Mouse (Mus musculus): ENCODE measurements at regions not wholly inside any gene's neighbourhood (a gene's known extent, or its start where the extent isn't known, plus 50 kb on each side); places are given as distances from the start of the nearest gene placed in this dataset.

DNA sequence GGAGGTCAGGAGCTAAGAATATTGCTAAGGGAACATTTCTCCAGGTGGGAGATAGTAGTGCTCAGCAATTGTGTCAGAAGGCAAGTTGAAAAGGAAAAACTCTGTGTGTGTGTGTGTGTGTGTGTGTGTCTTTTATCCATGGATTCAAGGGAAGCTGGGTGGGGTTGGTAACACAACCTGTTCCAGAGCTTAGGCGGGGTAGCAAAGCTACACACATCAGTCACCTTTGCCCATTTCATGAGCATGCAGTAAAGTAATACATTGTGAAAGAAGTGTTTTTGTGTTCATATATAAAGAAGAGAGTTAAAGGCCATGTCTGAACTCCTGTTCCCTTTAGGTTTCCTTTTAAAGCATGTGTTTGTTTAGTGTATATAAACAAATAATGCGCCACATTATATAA is 128.2 kb downstream of the Ddx11 start:
- TF ChIP-seq CTCF (IDR thresholded peaks at IDR 0.05), result no peak
- POLR2A ChIA-PET, result no interaction called here
- no peak for DNase-seq (ENCODE audit: low read depth, low spot score)
- H3K27me3 ChIP-seq, result peaks cover 8% of the 10 kb centered on the region
- in situ Hi-C loops (cut with MboI; ENCODE audit: low pct_unique_long_range_greater_than_20kb), result no loop called here
- CTCF ChIA-PET, result no interaction called here
- ATAC-seq, result no peak

DNA sequence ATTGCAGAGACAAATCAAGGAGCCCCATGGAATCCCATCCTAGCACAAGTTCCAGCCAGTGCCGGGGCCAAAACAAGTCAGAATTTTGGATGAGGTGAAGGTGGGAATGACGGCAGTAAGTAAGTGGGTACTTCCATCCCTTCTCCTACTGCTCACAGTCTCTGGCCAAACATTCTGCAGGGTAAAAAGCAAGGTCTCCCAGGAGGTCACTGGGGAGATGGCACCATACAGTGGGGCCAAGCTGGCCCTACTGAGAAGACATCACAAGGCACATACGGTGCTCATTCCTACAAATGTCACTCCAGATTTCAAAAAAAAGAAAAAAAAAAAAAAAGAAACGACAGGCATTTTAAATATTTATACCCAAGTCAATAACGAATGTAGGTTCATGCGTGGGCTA is 129.6 kb downstream of the Ddx11 start:
- in situ Hi-C loops (cut with MboI; ENCODE audit: low pct_unique_long_range_greater_than_20kb), result no loop called here
- POLR2A ChIA-PET, result interaction anchor here (0.6 kb wide), 1 partner anchor 1926 kb away, joined by 3 read pairs; no protein-coding TSS in a partner anchor
- CTCF ChIA-PET, result no interaction called here
- no peak for DNase-seq (ENCODE audit: low read depth, low spot score)
- no peak for ATAC-seq
- no peak for TF ChIP-seq CTCF (IDR thresholded peaks at IDR 0.05)
- H3K27me3 ChIP-seq, result peaks cover 3% of the 10 kb centered on the region

DNA sequence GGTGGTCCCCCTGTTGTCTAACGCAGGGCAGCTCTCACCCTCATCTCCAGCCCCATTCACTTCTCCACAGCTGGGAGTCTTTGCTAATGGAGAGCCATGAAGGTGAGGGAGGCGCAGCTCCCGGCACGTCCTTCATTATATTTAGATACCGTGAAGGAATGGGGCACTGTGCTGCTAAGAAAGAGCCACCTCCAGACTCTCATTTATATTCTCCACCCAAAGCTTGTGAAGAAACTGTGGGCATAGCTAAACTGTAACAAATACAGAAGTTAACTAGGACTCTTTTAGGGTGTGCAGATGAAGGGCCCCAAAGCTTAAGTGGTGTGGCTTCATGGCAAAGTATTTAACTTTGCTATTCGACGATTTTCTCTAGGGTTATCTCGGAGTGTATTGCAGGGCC is 136.4 kb downstream of the Ddx11 start:
- no peak for TF ChIP-seq CTCF (IDR thresholded peaks at IDR 0.05)
- DNase-seq (ENCODE audit: low read depth, low spot score) (no peak), ATAC-seq (no peak)
- CTCF ChIA-PET, result interaction anchor here (1.5 kb wide), 1 partner anchor 12 kb away, joined by 3 read pairs; no protein-coding TSS in a partner anchor
- in situ Hi-C loops (cut with MboI; ENCODE audit: low pct_unique_long_range_greater_than_20kb), result no loop called here
- no peaks in the 10 kb centered on the region for H3K27me3 ChIP-seq
- POLR2A ChIA-PET, result no interaction called here

DNA sequence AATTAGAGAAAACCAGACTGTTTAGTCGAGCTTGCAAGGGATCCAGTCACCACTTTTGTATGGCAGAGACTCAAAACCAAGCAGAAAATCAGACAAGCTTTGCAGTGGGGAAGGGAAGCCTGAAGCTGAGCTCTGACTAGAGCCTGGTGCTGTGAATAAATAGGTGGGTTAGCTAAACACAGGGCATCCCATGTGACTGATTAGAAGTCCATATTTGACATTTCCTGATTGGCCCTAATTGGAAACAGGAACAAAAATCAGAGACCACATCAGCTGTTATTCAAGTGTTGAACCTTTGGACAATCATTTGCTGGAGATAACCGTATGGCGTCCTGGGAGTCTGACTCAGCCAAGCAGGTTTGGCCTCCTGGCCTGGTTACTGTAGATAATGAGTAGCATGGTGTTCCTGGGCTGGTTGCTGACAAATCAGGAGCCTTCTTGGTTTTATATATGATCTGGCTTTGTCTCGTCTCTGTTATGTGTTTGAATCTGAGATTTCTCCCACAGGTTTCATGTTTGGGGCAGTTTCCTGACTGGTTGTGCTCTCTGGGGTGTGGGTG is 139.4 kb downstream of the Ddx11 start:
- no peak for TF ChIP-seq CTCF (IDR thresholded peaks at IDR 0.05)
- in situ Hi-C loops (cut with MboI; ENCODE audit: low pct_unique_long_range_greater_than_20kb), result no loop called here
- POLR2A ChIA-PET, result interaction anchor here (0.9 kb wide), 1 partner anchor 8 kb away, joined by 3 read pairs; no protein-coding TSS in a partner anchor
- CTCF ChIA-PET, result no interaction called here
- H3K27me3 ChIP-seq, result peaks cover 2% of the 10 kb centered on the region
- no peak for ATAC-seq
- DNase-seq (ENCODE audit: low read depth, low spot score), result no peak

DNA sequence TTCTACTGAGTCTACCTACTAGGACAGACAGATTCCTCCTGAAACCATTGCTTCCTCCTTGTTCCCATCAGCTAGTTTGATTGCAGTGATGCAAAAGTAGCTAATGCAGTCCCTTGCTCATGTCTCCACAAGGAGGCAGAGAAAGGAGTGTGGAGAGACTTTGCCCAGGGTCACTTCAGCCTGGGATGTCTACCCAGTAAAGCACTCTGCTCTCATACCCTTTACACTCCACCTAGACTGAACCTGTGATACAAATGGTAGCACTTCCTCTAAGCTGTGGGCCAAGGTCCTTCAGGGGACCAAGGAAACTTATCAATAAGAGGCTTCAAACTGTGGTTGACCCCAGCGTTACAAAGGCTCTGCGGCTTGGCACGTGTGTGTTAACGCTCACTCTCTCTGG is 140.1 kb downstream of the Ddx11 start:
- H3K27me3 ChIP-seq, result peaks cover 2% of the 10 kb centered on the region
- POLR2A ChIA-PET, result no interaction called here
- no peak for TF ChIP-seq CTCF (IDR thresholded peaks at IDR 0.05)
- in situ Hi-C loops (cut with MboI; ENCODE audit: low pct_unique_long_range_greater_than_20kb), result no loop called here
- CTCF ChIA-PET, result no interaction called here
- ATAC-seq (no peak), DNase-seq (ENCODE audit: low read depth, low spot score) (no peak)

DNA sequence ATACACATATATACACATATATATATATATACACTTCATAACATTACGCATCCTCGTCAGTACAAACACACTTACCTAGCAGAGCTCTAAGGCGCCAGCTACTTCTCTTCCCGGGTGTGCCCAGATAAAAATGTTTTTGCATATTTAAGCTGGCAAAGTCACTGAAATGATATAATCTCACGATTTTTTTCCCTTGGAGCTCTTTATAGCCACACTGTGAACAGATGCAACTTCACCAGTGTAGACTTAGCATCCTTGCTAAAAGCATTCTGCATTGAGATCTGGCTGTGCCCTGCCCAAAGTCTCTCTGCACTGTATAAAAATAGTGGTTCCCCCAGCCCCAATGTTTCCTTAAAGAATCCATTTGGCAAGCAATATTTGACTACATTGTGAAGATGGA is 143.5 kb downstream of the Ddx11 start:
- DNase-seq (ENCODE audit: low read depth, low spot score) (no peak), ATAC-seq (no peak)
- ChIA-PET CTCF (no interaction called here), POLR2A (no interaction called here)
- H3K27me3 ChIP-seq, result peaks cover 2% of the 10 kb centered on the region
- no peak for TF ChIP-seq CTCF (IDR thresholded peaks at IDR 0.05)
- in situ Hi-C loops (cut with MboI; ENCODE audit: low pct_unique_long_range_greater_than_20kb), result no loop called here

DNA sequence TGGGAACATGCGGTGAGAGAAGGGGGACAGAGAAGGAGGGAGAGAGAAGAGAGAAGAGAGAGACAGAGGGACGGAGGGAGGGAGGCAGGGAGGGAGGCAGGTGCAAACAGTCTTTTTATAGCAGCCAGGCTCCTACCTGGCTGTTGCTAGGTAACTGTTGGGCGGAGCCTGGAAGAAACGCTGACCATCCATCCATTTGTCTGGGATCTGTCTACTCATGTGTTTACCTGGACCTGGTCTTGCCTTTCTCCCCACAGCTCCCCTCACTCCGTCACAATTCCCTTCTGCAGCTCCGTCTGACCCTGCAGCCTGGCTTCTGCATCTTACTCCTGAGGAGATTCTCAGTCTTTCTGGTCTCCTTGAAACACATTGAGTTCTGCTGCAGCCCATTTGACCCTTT is 144.5 kb downstream of the Ddx11 start:
- in situ Hi-C loops (cut with MboI; ENCODE audit: low pct_unique_long_range_greater_than_20kb), result no loop called here
- ChIA-PET CTCF (no interaction called here), POLR2A (no interaction called here)
- TF ChIP-seq CTCF (IDR thresholded peaks at IDR 0.05), result no peak
- DNase-seq (ENCODE audit: low read depth, low spot score) (no peak), ATAC-seq (no peak)
- H3K27me3 ChIP-seq, result peaks cover 2% of the 10 kb centered on the region

DNA sequence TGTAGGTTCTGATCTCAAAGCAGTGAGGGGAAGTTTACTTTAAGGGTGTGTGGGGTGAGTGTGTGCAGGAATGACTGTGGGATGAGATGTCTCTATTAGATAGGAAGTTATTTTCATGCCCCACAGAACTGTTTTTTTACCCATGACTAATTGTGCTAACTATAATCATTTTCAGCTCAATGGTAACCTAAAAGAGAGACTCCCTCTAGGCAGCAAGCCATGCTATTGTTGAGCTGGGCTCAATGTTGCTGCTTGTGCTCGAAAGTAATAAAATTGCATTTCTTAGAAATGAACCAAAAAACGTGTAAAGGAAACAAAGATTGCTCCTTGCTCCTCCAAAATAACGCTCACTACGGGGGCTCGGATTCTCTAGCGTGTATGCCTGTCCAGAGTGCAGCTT is 146.2 kb downstream of the Ddx11 start:
- ChIA-PET POLR2A (interaction anchor here (1.1 kb wide), 1 partner anchor 9 kb away, joined by 4 read pairs; no protein-coding TSS in a partner anchor), CTCF (no interaction called here)
- TF ChIP-seq CTCF (IDR thresholded peaks at IDR 0.05), result no peak
- ATAC-seq, result no peak
- in situ Hi-C loops (cut with MboI; ENCODE audit: low pct_unique_long_range_greater_than_20kb), result no loop called here
- H3K27me3 ChIP-seq, result peaks cover 2% of the 10 kb centered on the region
- no peak for DNase-seq (ENCODE audit: low read depth, low spot score)

DNA sequence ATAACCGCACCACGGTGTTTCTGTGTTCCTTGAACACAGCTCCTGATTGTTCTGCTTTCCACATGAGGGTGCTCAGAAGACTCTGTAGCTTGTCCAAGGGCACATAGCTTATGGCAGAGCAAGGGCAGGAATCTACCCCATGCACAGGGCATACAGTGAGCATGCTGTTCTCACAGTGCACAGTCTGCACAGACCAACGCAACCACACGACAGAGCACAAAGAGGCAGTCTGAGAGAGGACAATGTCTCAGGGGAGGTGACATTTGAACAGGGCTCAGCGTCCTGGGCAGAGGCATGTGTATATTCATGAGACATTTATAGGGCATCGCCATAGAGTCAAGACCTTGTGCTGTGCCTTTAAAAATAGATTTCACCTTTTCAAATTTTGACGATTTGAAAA is 148.6 kb downstream of the Ddx11 start:
- H3K27me3 ChIP-seq, result peaks cover under 1% of the 10 kb centered on the region
- POLR2A ChIA-PET, result no interaction called here
- CTCF ChIA-PET, result interaction anchor here (1.2 kb wide), 1 partner anchor 12 kb away, joined by 3 read pairs; no protein-coding TSS in a partner anchor
- no peak for ATAC-seq
- in situ Hi-C loops (cut with MboI; ENCODE audit: low pct_unique_long_range_greater_than_20kb), result no loop called here
- no peak for TF ChIP-seq CTCF (IDR thresholded peaks at IDR 0.05)
- no peak for DNase-seq (ENCODE audit: low read depth, low spot score)

DNA sequence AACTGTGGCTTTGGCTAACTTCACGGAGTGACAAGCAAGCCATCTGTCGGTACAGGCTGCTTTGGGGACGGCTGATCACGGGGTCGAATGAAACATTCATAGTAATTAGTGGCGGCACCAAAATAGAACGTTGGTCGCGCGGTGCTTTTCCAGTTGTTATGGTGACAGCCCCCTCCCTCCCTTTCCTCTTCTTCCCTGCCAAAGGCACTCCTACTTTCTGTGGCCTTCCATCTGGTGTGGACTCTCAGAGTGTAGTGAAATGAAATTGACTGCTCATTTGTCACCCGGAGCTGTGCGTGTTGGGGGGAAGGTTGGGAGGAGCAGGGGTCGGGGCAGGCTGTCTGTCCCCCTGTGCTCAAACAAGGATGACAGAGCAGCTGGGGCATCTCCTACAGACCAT is 153.5 kb downstream of the Ddx11 start:
- POLR2A ChIA-PET, result no interaction called here
- CTCF ChIA-PET, result interaction anchor here (1.1 kb wide), 1 partner anchor 8 kb away, joined by 3 read pairs; no protein-coding TSS in a partner anchor
- DNase-seq (ENCODE audit: low read depth, low spot score) (no peak), ATAC-seq (no peak)
- H3K27me3 ChIP-seq, result no peaks in the 10 kb centered on the region
- in situ Hi-C loops (cut with MboI; ENCODE audit: low pct_unique_long_range_greater_than_20kb), result no loop called here
- TF ChIP-seq CTCF (IDR thresholded peaks at IDR 0.05), result no peak

DNA sequence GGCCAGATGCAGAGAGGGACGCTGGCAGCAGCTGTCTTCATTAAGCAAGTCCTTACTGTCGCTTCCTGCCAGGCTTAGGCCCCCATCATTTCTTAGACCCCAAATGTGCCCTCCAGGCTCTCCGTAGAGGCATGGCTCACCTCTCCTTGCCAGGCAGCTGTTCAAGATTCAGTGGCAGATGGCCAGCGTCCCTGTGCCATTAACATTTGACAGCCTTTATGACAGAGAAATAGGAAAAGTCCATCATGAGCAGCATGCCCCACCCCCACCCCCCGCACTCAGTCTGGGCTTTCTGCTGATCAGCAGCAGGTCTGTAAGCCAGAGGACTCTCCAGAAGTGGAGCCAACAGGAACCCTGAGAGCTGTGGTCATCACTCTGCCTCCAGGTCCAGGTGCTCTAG is 154.7 kb downstream of the Ddx11 start:
- ATAC-seq (no peak), DNase-seq (ENCODE audit: low read depth, low spot score) (no peak)
- in situ Hi-C loops (cut with MboI; ENCODE audit: low pct_unique_long_range_greater_than_20kb), result no loop called here
- H3K27me3 ChIP-seq, result no peaks in the 10 kb centered on the region
- POLR2A ChIA-PET, result interaction anchor here (1.7 kb wide), 1 partner anchor 9 kb away, joined by 4 read pairs; no protein-coding TSS in a partner anchor
- CTCF ChIA-PET, result no interaction called here
- TF ChIP-seq CTCF (IDR thresholded peaks at IDR 0.05), result no peak

DNA sequence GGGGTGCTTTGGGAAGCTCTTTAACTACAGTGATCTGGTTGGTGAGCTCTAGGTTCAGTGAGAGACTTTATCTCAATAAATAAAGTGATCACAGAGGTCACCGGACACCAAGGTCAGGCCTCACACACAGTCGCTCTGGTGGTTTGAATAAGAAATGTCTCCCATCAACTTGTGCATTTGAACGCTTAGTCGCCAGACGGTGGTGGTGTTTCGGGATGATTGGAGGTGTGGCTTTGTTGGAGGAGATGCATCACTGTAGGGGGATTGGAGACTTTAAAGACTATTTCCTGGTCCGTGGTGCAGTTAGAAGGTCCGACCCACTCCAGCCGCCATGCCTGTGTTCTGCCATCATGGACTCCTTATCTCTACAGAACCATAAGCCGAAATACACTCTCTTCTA is 162.0 kb downstream of the Ddx11 start:
- in situ Hi-C loops (cut with MboI; ENCODE audit: low pct_unique_long_range_greater_than_20kb), result no loop called here
- H3K27me3 ChIP-seq, result no peaks in the 10 kb centered on the region
- ChIA-PET POLR2A (no interaction called here), CTCF (no interaction called here)
- DNase-seq (ENCODE audit: low read depth, low spot score) (no peak), ATAC-seq (no peak)
- TF ChIP-seq CTCF (IDR thresholded peaks at IDR 0.05), result no peak

Measured in Patski (cell line).